Mouse (Mus musculus): ENCODE results near the gene Mcee. TPM values are rescaled to one million over a fixed set of nuclear protein-coding genes. Genes with fewer than 3 reads are reported as not detected.

Mcee gene
- polyA plus RNA-seq, 1 experiment from 2014 or later: 37.1 TPM

DNA sequence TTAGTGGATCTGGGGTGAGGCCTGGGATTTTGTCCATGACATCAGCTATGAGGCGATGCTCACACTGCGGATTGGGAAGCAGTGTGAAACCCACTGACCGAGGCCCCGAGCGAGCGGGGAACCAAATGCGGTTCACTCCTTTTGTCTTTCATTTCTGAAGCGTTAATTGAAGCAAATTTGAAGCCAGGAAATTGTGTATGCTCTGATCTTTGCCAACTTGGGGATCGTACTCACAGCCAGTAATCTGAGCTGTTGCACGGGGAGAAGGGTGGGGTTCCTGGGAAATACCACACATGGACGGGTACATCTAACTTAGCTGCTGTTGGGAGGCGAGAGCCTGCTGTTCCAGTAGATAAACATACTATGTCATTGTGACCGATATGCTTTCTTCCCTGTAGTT, 58.2 kb downstream of the Mcee start:
- Histone ChIP-seq H3K4me2 (no peak overlapping the region), H3K9me3 (replicated peaks) (no peaks in the 10 kb centered on the region), H3K9ac (no peak overlapping the region), H3K36me3 (no peaks in the 10 kb centered on the region), H3K4me1 (no peaks in the 10 kb centered on the region), H3K4me3 (no peak overlapping the region), H3K27ac (no peak overlapping the region), H3K27me3 (replicated peaks) (no peaks in the 10 kb centered on the region)
- 75% methylated on average over 13 of the region's 13 CpGs for WGBS (ENCODE audit: insufficient replicate concordance)
- no peak for ATAC-seq

DNA sequence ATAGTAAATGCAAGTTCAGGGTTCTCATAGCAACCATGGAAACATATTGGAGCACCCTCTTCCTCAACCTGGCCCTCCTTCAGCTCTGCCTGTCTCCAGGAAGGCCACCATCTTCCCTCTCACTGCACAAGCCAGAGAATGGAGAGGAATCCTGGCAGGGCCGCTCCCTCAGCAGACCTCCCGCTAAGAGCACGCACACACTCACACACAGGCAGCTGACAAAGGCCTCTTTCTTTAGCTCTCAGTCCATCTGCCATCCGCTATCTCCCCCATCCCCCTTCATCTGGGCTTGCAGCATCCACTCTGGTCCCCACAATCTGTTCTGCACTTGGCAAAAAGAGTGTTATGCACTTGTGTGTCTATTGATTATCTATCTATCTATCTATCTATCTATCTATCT, 59.0 kb downstream of the Mcee start:
- H3K36me3 ChIP-seq: no peaks in the 10 kb centered on the region
- 57% methylated on average over 4 of the region's 4 CpGs for WGBS (ENCODE audit: insufficient replicate concordance)
- H3K4me2 ChIP-seq: no peak overlapping the region
- H3K9me3 ChIP-seq (replicated peaks): no peaks in the 10 kb centered on the region
- no peak overlapping the region for H3K27ac ChIP-seq
- no peak overlapping the region for H3K9ac ChIP-seq
- H3K4me3 ChIP-seq: no peak overlapping the region
- no peaks in the 10 kb centered on the region for H3K4me1 ChIP-seq
- no peak for ATAC-seq
- no peaks in the 10 kb centered on the region for H3K27me3 ChIP-seq (replicated peaks)

DNA sequence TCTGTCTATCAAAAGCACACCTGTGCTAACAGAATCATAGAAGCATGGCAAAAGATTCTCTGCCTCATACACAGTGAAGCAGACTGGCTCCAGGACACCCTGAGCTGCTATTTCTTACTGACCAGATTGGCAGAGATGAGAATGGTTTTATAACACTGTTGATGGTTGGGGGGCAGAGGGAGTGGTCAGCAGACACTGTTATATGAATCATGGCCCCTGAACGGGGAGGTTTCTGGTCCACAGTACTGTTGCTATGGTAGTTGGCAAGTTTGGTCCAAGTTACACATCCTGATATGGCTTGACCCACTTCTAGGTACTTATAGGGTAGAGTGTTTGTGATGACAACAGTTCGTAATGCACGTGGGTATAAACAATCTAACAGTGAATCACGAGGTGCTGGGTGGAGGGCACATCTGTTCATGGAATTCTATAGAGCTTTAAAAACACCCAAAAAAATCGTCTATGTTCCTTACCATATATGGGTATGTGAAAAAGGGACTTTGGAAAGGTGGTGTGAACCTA, 59.5 kb downstream of the Mcee start:
- H3K27ac ChIP-seq: no peak overlapping the region
- no peak for ATAC-seq
- no peak overlapping the region for H3K9ac ChIP-seq
- no peaks in the 10 kb centered on the region for H3K36me3 ChIP-seq
- no peaks in the 10 kb centered on the region for H3K27me3 ChIP-seq (replicated peaks)
- H3K4me1 ChIP-seq: no peaks in the 10 kb centered on the region
- no peak overlapping the region for H3K4me3 ChIP-seq
- no peak overlapping the region for H3K4me2 ChIP-seq
- H3K9me3 ChIP-seq (replicated peaks): no peaks in the 10 kb centered on the region
- WGBS (ENCODE audit: insufficient replicate concordance): 67% methylated on average over 5 of the region's 5 CpGs

DNA sequence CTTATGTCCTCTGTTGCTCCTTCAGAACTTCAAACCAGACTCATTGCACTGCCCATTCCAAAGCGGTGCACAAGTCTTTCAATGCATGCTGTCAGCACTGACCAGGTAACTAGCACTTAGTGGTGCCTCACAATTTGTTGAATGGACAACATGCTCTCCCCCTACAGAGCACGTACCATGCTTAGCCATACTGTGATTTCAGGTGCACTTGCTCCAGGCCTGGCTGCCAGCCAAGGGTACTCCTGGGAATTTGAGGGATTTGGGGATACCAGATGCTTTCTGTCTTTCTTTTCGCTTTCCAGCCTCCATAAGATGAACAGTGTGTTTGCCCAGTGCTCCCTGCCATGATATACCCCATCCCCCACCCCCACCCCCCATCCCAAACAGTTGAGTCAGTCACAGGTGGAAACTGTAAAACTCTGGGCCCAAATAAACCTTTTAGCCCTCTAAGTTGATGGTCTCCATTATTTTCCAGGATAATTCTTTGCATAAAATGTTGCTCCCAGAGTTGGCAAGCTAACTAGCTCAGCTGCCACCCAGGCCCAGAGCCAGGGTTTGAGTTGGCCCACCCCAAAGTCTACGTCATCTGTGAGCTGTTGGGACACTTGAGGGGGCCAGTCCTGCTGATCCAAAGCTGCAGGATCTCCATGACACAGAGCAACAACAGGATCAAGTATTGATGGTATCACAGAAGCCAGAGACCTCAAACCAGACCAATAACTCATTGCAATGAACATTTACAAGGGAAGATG, 60.2 kb downstream of the Mcee start:
- no peak overlapping the region for H3K4me3 ChIP-seq
- ATAC-seq: no peak
- no peaks in the 10 kb centered on the region for H3K27me3 ChIP-seq (replicated peaks)
- no peak overlapping the region for H3K9ac ChIP-seq
- H3K27ac ChIP-seq: no peak overlapping the region
- no peaks in the 10 kb centered on the region for H3K36me3 ChIP-seq
- H3K9me3 ChIP-seq (replicated peaks): no peaks in the 10 kb centered on the region
- H3K4me1 ChIP-seq: no peaks in the 10 kb centered on the region
- WGBS (ENCODE audit: insufficient replicate concordance): 62% methylated on average over 4 of the region's 4 CpGs
- no peak overlapping the region for H3K4me2 ChIP-seq

DNA sequence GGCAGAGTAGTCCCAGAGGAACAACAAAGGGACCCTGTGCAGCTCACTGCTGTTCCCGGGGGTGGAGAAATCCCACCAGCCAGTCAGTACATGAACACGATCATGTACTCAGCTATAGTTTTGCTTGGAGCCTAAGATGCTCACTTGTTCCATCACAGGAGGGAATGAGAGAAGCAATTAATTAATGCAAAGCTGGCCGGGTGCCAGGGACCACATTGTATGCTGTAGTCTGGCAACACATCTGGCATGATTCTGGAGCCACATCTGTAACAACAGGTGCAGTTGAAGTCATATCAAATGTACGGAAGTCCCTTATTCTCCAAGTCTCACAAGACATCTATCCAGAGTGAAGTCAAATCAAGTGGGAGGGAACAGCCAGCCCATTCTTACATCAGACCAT, 63.8 kb downstream of the Mcee start:
- no peak overlapping the region for H3K27ac ChIP-seq
- H3K36me3 ChIP-seq: no peaks in the 10 kb centered on the region
- no peak overlapping the region for H3K9ac ChIP-seq
- H3K27me3 ChIP-seq (replicated peaks): no peaks in the 10 kb centered on the region
- no peaks in the 10 kb centered on the region for H3K4me1 ChIP-seq
- ATAC-seq: no peak
- H3K4me3 ChIP-seq: no peak overlapping the region
- no peaks in the 10 kb centered on the region for H3K9me3 ChIP-seq (replicated peaks)
- WGBS (ENCODE audit: insufficient replicate concordance): 65% methylated on average over 4 of the region's 4 CpGs
- H3K4me2 ChIP-seq: no peak overlapping the region

DNA sequence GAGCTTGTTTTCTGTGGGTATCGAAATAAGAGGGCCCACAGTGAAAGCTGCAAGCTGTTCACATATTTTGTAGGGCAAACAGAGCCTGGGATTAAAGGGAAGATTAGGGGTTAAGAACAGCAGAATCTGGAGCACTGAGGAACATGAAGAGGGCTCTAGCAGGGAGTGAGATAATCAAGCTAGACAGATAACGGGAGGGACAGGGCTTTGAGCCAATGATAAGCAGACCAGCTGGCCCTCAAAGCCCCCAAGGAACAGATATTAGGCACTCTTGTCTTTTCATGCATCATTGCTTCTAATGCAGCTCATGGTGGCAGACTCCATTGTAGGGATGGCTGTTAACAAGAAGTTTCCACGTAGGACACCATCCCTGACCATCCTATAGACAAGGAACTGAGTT, 64.3 kb downstream of the Mcee start:
- Histone ChIP-seq H3K4me3 (no peak overlapping the region), H3K9me3 (replicated peaks) (no peaks in the 10 kb centered on the region), H3K27ac (no peak overlapping the region), H3K9ac (no peak overlapping the region), H3K4me1 (no peaks in the 10 kb centered on the region), H3K27me3 (replicated peaks) (no peaks in the 10 kb centered on the region), H3K36me3 (no peaks in the 10 kb centered on the region), H3K4me2 (no peak overlapping the region)
- 57% methylated on average over 3 of the region's 3 CpGs for WGBS (ENCODE audit: insufficient replicate concordance)
- no peak for ATAC-seq

DNA sequence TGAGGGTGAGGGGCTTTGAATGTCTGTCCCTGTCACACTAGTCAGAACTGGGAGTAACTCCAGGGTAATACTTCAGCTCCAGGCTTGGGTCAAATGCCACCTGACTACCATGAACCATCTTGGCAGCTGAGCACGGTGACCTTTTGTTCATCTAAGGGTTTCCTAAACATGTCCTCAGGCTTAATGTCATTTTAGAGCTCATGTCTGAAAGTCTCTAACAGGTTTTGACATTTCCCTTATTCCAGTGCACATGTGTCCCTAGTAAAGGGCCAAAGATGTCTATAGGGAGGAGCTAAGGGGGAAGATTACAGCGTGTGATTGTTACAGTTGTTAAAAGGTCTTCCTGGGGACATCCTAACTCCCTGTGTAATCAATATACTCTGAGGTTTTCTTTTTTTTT, 65.4 kb downstream of the Mcee start:
- no peak for ATAC-seq
- Histone ChIP-seq H3K4me2 (no peak overlapping the region), H3K27me3 (replicated peaks) (no peaks in the 10 kb centered on the region), H3K36me3 (no peaks in the 10 kb centered on the region), H3K9ac (no peak overlapping the region), H3K4me3 (no peak overlapping the region), H3K27ac (no peak overlapping the region), H3K4me1 (no peaks in the 10 kb centered on the region), H3K9me3 (replicated peaks) (no peaks in the 10 kb centered on the region)
- WGBS (ENCODE audit: insufficient replicate concordance): 62% methylated on average over 2 of the region's 2 CpGs

Other genes with a start within 250 kb of the Mcee start
- not detected in 2 replicates for gene Trpm1, start 238.8 kb upstream of the Mcee start, polyA plus RNA-seq (2016; fragmentation: Nextera tagmentation; extraction: Ambion mirVana)
- gene Mtmr10, start 105.0 kb upstream of the Mcee start, polyA plus RNA-seq (2016; fragmentation: Nextera tagmentation; extraction: Ambion mirVana): 3.6 and 4.1 TPM in 2 replicates
- 3.1 TPM in 2 replicates for gene Fan1, start 18.5 kb upstream of the Mcee start, polyA plus RNA-seq (2016; fragmentation: Nextera tagmentation; extraction: Ambion mirVana)
- 48.4 and 50.0 TPM in 2 replicates for gene Mphosph10, start 339 bp upstream of the Mcee start, polyA plus RNA-seq (2016; fragmentation: Nextera tagmentation; extraction: Ambion mirVana)
- gene Apba2, start 109.1 kb downstream of the Mcee start, polyA plus RNA-seq (2016; fragmentation: Nextera tagmentation; extraction: Ambion mirVana): 0.12 and 0.18 TPM in 2 replicates